Mouse (Mus musculus) embryo, embryonic 11 days (tissue): ENCODE data around the gene Zcchc14.

ENCODE experiments used
- DNase-seq: peaks from one replicate; pipeline ENCODE4 v3.0.0-alpha.2; 2015

Zcchc14 gene

DNA sequence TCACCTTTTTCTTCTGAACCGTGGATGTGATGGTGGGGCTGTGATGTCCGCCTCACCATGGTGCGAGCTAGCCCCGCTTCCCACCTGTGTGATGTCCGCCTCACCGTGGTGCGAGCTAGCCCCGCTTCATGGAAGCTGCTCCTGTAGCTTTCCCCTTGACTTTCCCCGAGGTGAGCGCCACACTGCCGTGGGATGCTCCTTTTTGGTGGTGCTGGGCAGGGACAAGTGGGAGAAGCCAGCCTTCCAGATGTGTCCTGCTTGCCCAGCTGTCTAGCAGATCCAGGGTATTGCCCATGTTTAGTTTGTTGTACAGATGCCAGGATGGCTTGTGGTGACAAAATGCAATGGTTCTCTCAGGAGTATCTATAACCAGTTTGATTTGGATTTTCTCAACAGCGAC is 10.4 kb upstream of the Zcchc14 start:
- DNase-seq: no peak

DNA sequence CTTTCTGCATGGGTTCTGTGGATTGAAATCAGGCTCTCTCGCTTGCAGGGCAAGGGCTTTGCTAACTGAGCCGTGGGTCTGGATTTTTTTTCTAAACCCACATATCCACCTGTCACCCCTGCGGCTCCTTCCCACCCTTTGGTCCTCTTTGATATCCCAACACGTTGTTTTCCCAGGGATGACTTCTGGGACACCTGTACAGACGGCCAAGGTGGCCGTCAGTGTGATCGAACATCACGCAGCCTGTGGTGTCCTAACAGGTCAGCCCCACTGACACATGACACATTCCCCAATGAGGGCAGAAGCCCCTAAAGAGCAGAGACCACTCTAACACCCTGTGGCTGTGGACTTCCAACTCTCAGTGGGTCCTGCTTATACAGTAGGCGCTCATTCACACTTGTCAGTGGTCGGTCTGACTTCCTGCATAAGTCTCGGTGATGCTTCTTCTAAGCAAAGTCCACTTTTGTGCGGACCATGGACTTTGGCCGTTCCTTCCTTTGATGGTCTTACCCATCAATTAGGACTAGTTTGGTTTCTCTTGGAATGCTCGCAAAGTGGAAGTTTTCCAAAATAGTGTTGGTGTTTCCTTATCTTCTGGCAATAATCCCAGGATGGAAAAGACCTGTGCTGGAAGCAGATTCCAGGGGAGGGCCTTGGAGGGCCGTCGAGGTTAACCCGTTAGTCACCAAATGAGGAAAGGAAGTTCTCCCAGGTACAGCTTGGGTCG is 9.1 kb upstream of the Zcchc14 start:
- DNase-seq: no peak

DNA sequence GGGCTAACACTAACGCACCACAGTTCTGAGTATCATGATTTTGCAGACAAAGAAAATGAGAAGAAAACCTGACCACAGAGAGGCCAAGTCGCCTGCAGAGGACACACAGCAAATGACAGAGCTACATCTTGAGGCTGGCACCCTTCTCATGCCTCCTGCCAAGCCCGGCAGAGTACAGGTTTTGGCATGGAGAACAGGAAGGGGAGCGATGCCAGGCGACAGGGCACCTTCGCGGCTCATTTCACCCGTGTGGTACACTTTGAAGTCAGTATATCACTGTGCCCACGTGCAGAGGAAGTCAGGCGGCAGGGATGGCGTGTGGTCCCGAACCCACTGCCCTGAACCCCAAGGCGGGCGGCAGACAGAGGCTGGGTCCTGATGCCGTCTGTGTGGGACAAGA is 7.9 kb upstream of the Zcchc14 start:
- DNase-seq: no peak

DNA sequence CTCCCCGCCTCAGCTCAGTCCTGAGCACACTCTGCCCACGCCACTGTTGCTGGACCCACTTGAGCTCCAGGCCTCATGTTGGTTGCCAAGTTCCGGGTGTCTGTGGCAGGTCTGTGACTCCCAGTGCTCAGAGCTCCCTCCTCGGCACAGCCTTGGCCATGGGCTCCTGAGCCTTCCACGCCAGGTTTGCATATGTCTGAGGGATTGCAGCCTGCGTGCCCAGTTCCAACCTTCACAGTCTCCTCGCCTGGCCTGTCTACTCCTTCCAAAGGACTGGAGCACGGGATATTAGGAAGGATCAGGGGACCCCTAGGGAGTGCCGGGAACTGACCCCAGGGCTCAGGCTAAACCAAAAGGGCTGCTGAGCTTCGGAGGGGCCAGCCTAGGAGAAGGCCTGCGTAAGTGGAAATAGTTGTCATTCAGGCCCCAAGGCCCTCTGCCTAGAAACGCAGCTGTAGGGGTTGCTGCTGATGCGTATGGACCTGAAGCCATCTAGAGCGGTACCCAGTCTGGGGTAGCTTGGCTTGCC is 2.3 kb upstream of the Zcchc14 start:
- no peak for DNase-seq

DNA sequence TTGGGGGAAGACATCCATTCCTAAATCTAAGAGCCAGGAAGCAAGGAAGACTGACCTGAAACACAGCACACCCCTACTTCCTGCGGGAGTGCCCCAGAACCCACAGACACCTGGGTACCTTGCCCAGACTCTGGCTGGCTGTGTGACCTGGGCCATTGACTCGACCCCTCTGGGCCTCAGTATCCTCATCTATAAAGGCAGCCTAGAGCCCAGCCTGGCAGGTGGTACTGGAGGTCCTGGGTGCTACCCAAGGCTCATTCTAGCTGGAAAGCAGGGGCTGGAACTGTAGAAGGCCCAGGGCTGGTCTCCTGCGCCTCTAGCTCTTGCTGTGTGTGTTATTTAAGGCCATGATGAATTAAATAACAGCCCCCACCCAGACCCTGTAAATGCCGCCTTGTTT is 1.4 kb upstream of the Zcchc14 start:
- no peak for DNase-seq

DNA sequence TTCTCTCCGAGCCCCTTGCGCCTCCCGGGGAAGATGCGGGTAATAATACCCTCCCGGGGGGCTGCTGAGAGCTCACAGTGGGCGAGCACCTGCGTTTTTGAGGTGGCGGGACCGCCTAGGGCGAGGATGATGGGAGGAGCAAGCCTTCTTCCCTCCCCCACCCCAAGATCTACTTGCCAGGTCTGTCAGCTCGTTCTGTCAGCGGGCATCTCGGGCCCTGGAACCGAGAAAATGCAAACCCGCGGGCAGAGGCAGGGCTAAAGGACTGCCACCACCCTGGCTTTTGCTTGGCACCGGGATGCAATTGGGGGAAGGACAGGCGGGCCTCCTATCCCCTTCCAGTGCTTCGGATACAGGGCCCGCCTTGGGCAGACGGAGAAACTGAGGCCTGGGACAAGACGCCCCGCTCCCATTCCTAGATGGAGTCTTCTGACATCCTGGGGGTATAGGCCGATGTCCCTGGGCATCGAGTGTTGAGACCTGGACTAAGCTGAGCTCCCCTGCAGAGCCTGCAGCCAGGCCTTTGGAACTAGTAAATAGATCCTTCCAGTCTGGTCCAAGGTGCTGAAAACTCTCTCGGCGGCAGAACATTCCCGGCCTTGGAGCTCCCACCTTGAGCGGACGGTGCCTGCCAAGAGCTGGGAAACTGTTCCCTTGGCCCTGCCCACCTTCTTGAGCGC is 779 bp upstream of the Zcchc14 start:
- DNase-seq: peak; percentile 55

DNA sequence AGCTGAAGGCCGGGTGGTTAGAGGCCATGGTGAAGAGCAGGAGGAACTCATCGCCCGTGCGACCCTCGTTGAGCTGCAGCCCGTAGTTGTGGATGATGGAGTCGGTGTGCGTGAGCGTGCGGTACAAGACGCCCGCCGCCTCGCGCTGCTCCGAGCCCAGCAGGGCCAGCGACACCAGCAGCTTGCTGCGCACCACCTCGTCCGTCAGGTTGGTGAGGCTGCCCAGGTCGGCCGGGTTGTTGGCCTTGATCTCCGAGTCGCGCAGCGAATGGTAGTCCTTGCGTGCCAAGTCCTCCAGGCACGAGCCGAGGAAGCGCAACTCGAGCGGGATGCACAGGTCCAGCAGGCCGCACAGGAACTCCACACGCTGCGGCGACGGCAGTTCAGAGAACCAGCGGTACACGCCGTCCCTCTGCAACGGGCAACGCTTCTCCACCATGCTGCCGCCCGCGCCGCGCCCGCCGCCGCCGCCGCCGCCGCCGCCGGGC is 783 bp downstream of the Zcchc14 start:
- DNase-seq: peak; percentile 71

DNA sequence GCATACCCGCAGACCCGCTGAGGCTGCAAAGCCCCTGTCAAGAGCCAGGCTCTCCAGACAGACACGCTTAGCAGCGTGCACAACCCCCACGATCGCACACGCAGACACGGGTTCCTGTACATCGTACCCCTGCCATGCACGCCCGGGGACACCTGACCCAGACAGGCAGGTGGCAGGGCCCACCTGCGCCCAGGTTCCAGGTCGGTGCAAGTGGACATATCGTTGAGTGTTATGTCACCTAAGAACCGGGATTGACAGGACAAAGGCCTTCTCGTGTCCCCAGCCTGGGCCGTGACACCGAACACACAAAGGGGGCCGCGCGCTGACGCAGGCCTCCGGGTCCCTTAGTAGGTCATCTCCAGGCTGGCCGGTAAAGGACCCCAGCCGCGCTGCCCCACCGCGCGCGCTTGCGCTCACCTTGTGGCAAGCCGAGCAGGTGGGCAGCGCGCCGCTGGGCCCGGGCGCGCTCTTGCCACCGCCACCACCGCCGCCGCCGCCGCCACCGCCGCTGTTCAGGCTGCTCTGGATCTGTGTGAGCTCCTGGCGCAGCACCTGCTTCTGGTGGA is 1.3 kb downstream of the Zcchc14 start:
- DNase-seq: peak; percentile 36

DNA sequence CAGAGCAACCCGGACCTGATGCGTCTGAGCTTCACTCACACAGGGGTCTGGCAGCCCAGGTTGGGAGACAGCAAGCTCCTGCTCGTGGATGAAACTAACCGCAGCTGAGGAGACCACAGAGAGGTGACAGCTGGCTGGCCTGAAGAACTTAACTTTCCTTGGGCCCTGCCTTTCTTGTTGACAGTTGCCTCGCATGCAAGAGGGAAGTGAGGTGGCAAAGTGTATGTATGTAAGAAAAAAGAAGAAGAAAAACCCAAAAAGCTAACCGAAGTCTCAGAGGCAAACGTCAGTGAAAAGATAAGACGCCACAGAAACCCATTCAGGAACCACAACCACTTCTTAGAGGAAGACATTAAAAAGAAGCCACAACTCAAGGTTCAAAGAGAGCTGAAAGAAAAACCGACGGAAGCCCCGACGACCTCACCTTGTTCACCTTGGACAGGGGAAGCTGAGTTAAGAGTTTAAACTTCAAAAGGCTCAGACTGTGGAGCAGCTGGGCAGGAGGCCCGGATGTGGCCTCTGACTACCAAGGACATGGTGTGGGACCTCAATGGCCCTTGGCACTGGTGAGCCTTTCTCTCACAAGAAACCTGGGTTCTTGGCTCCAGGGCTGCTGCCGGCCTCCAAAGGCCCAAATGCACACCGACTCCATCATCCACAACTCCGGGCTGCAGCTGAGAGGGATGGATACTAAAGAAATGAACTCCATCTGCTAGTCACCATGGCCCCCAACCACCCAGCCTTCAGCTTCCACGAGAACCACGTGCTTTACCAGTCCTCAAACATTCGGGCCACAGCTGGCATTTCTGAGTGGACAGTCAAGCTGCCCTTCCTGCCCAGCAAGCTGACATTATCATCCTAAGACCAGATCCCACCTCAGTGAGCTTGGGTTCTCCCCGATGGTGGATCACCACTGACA is 2.1 kb downstream of the Zcchc14 start:
- DNase-seq: no peak

DNA sequence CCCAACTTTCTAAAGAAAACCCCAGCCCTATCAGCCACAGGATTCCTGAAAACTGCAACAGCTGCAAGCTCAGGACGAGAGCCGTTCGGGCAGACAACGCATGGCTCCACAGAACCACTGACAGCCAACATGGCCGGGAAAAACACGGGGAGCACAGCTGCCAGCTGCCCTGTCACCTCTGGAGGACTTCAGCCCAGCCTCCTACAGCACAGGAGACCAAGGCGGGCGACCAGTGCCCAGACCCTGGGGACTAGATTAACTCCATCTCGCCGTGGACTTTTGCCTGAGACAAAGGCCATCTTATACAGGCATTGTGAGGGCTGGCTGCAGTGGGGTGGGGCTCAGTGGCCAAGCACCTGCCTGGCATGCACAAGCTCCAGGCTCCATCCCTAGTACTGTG is 2.8 kb downstream of the Zcchc14 start:
- no peak for DNase-seq

DNA sequence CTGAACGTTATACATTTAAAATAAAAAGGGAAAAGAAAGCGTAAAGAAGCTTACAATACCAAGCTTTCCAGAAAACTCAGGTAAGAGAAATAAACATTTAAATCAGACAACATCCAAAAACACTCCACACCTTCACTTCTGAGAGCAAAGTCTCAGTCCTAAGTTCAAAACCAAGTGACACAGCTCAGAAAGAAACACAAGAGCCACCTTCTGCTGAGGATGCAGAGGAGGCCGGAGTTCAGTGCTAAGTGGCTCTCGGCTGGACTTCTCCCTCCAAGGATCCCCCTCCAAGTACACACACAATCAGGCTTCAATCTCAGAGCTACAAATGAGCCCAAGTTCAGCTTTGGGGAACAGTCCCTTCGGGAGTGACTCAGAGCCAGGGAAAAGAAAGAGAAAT is 3.3 kb downstream of the Zcchc14 start:
- DNase-seq: no peak

DNA sequence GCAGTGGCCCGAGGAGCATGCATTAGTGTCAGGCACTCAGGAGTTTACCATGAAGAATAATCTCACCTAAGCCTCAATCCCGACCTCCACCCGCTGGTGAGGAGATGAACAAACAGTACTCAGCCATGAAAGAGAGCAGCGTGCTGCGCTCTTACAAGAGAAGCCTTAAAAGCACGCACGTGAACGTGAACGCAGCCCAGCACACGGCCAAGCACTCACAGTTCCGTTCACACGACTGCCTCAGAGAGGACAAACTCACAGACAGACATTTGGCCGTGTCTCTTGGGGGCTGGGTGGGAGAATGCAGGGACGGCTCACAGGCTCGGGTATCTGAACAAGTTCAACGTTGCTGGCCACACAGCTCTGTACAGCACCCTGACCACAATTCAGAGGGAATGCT is 4.2 kb downstream of the Zcchc14 start:
- DNase-seq: no peak

DNA sequence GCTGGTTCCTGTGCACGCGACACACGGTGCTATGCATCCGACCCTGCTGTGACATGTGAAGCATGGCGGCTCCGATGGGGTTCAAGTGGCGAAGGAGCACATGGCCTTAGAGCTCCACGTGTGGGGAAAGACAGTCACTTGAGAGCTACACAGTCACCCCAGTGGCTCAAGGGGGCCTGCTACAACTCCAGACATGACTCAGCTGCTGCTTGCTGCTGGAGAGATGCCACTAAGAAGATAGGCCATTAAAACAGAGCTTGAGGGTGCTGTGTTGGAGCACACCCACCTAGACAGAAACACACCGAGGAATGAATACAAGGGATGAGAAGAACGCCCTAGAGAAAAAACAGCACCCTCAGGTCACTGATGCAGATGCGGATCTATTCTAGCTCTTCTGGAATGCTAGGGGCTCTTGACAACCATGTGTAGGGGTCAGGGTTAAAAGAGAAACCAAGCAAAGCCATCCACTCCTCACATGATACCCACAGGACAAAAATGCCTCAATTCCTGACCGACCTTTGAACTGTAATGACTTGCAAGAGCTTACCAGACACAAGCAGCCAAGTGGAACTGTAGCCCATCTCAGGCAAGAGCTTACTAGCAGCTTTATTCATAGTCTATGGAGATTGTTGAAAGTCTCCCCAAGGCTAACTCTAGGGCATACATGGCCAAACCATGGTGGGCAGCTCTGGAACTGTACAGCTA is 5.0 kb downstream of the Zcchc14 start:
- DNase-seq: no peak

DNA sequence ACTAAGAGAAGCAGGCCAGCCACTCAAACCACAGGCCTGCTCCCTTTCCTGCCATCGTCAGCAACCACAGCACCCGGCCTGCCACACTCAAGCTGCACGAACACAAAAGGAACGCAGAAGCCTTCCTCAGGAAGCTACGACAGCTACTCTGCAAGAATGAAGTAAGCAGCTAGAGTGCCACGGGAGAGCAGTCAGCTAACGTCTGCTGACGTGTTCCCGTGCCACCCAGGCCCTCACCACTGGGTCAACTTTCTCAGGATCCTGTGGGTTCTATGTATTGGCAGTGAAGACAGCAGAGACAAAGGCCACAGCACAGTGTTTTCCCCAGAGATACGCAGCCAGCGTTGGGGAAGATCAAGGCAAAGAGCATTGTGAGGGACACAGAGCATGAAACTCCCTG is 9.3 kb downstream of the Zcchc14 start:
- no peak for DNase-seq

DNA sequence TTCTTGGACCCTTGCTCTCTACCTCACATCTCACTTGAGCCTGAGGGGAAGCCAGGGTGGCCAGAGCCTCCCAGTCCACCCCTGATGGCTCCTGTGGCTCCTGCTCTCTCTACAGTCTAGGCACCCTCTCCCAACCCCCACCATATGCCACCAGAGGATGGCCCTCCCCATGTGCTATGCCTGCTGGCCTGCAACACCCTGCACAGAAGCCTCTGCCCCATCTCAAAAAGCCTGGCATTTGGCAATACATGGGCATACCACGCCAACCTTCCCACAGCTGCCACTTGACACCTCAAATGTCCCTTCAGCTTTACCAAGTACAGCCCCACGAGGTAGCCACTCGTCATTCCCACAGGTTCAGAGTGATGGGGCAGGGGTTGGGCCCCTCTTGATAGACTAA is 9.9 kb downstream of the Zcchc14 start:
- no peak for DNase-seq

DNA sequence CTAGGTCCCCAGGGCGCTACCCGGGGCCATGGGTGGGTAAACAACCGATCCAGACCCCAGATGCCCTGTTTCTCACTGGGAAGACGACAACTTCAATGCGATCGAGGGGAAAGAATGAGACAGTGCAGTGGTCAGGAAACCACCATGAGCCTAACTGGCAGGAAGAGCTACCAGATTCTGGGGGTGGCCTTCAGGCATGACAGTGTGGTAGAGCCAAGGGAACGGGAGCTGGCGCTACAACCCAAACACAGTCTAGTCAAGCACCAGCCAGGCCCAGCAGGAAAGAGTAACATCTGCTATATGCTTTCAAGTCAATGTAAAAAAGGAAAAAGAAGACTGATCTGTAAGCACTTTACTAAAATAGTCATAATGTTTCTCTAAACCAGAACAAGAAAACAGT is 16.5 kb downstream of the Zcchc14 start:
- no peak for DNase-seq

DNA sequence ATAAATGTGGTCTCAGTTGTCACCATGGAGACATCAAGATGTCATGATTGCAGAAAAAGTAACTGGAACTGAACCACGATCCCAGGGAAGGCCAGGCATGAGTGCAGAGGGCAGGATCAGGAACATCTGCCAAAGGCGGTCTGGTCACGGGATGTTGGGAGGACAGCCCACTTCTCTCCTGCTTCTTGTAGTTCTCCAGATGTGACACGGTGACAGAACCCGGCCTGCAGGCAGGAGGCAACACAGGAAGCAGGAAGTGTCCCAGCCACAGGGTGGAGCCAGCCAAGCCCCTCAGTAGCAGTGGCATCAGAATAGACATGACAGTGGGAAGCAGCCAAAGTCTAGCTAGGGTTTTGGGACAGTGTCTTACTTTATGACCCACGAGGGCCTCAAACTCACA is 17.2 kb downstream of the Zcchc14 start:
- DNase-seq: no peak

DNA sequence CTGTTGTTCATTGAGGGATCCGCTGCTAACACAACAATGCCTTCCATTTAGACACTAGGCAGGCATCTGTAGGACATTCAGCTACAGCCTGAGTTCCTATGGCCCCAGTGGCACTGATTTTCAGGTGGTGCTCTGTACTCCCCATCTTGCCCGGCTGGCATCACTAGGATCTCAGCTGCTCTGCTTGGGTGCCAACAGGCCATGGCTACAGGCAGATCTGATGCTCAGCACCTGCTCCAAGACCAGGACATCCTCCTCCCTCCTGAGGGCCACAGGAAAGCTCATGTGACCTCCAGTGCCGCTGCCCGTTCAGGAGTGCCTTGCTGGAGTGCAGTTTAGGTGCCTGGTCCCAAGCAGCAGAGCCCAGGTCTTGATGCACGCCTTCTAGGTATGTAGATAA is 20.3 kb downstream of the Zcchc14 start:
- DNase-seq: no peak

DNA sequence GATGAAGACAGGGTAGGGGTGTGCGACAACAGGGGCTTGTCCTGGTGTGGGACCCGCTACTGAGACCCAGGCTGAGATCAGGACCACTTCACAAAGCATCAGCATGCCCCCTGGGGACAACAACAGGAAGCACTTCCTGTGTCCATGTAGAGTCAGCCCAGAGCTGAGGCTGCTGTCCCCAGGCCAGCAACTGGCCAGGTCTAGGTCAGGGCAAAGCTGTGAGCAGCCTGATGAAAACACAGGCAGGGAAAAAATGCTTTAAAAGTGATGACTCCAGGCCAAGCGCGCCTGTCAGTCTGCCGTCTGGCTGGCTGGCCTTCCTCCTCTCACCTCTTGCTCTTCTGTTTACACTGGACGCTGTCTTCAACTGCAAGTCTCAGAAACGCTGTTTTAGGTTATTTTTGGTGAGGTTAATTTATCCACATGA is 21.0 kb downstream of the Zcchc14 start:
- DNase-seq: no peak

DNA sequence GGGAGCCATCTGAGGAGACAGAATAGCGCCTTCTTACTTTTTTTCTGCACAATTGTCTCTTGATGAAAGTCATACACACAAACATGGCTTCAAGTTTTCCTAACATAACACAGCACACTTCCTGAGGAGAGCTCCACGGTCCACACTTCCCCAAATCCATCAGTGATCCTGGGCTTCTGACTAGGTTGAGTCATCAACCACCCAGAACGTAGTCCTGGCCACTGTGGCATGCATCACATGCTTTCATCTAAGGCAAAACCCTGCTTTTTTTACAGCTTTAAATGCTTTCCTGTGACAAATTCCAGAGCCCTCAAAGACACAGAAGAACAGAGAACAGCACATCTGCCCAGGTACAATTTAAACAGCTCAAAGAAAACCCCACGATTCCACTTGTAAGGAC is 24.0 kb downstream of the Zcchc14 start:
- no peak for DNase-seq

DNA sequence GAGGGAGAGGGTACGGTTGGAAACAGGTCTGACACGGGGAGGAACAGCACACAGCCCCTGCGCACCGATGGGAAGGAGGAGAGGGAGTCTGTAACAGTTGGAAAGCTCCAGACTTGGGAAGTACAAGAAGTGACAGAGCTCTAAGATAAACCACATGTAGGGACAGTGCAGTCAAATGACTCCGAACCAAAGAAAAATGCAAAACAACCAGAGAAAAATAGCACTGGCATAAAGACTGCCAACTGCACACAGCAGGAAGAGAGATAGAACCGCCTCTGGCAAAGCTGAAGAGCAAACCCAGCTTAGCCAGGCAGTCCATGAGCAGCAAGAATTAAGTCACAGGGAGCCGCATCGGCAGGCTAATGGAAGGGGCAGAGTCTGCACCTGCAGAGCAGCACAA is 29.7 kb downstream of the Zcchc14 start:
- no peak for DNase-seq

DNA sequence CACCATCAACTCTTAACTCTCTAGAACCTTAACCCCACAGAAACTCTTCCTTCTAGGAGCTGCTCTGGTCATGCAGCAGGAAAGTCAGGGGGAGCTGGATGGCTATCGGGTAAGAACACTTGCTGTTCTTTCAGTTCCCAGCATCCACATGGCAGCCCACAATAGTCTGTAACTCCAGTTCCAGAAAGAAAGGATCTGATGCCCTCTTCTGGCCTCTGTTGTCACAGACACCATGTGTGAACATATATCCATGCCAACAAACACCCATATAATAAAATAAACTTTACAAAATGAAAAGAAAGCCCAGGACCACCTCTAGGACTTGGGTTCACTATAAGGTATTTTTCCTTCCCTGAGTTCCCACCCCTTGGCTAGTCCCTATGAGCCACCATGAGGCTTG is 30.8 kb downstream of the Zcchc14 start:
- DNase-seq: no peak
